Mouse (Mus musculus) hindbrain, embryonic 16.5 days (tissue): ENCODE results near the gene Fibp. TPM values are rescaled to one million over a fixed set of nuclear protein-coding genes. Genes with fewer than 3 reads are reported as not detected.

Source experiments
- ATAC-seq: fragments of 200-750 bp; cut with Nextera tagmentation; 2 replicates; pipeline ENCODE4 v1.8.0; 2017; ENCODE audit warnings: moderate TSS enrichment, moderate library complexity
- H3K27ac ChIP-seq: fragments of 300-500 bp; sonication (generic); 2 replicates; pipeline ENCODE4 v1.5.1; 2014; ENCODE audit warnings: low read depth, mild to moderate bottlenecking, control low read depth, low read length, moderate library complexity
- H3K27me3 ChIP-seq: fragments of 300-500 bp; sonication (generic); replicated peaks from 2 replicates; pipeline ENCODE4 v1.6.1; 2014; ENCODE audit warnings: low read length; ENCODE audit not compliant: control insufficient read depth, insufficient read depth
- H3K36me3 ChIP-seq: fragments of 300-500 bp; sonication (generic); 2 replicates; pipeline ENCODE4 v1.6.1; 2014; ENCODE audit warnings: mild to moderate bottlenecking, low read length, moderate library complexity, mixed read lengths; ENCODE audit not compliant: control insufficient read depth, insufficient read depth
- H3K4me1 ChIP-seq: fragments of 300-500 bp; sonication (generic); 2 replicates; pipeline ENCODE4 v1.6.1; 2014; ENCODE audit warnings: low read depth, low read length; ENCODE audit not compliant: control insufficient read depth, insufficient read depth
- H3K4me2 ChIP-seq: fragments of 300-500 bp; sonication (generic); 2 replicates; pipeline ENCODE4 v1.6.1; 2014; ENCODE audit warnings: mild to moderate bottlenecking, low read length, control low read depth, moderate library complexity
- H3K4me3 ChIP-seq: fragments of 300-500 bp; sonication (generic); 2 replicates; pipeline ENCODE4 v1.5.1; 2014; ENCODE audit warnings: mild to moderate bottlenecking, low read length, control low read depth, moderate library complexity
- H3K9ac ChIP-seq: fragments of 300-500 bp; sonication (generic); 2 replicates; pipeline ENCODE4 v1.6.1; 2014; ENCODE audit warnings: low read depth, mild to moderate bottlenecking, control low read depth, low read length, moderate library complexity
- H3K9me3 ChIP-seq: fragments of 300-500 bp; sonication (generic); 2 replicates; pipeline ENCODE4 v1.6.1; 2014; ENCODE audit warnings: mild to moderate bottlenecking, low read length, moderate library complexity; ENCODE audit not compliant: control insufficient read depth
- WGBS: fragments of 180-500 bp; shearing (Covaris S2); extraction: QIAGEN DNeasy Blood & Tissue Kit; methylation state at CpG from one replicate; pipeline ENCODE4 v1.1.7; 2014; 5-methylcytosine and 5-hydroxymethylcytosine counted together
- polyA plus RNA-seq: library from polyadenylated mRNA; unstranded; fragments of >200 nt; fragmentation: Nextera tagmentation; extraction: Ambion mirVana; gene quantifications from 2 replicates; pipeline ENCODE4 v1.2.1, GENCODE M21; 2015

Gene Fibp
- polyA plus RNA-seq, 1 experiment from 2014 or later: 153 TPM

DNA sequence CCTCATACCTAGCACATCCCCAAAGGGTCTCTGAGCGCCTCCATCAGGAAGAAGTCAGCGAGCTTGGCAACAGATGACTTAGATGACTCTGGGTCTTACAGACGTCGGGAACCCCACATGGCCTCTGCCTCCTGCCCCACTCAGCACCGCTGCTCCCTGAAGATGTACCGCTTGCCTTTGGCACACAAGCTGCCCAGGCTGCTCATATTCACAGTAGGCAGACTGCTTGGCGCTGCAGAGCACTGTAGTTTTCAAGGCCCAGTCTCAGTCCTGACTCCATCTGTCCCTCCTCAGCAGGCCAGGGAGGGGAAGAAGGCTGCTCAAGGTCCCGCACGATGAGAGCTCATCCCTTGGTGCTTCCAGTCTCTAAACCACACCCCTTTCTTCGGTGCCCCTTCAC, 38.1 kb upstream of the Fibp start:
- WGBS: 79% methylated on average over 10 of the region's 10 CpGs
- H3K36me3 ChIP-seq: peaks cover 11% of the 10 kb centered on the region

DNA sequence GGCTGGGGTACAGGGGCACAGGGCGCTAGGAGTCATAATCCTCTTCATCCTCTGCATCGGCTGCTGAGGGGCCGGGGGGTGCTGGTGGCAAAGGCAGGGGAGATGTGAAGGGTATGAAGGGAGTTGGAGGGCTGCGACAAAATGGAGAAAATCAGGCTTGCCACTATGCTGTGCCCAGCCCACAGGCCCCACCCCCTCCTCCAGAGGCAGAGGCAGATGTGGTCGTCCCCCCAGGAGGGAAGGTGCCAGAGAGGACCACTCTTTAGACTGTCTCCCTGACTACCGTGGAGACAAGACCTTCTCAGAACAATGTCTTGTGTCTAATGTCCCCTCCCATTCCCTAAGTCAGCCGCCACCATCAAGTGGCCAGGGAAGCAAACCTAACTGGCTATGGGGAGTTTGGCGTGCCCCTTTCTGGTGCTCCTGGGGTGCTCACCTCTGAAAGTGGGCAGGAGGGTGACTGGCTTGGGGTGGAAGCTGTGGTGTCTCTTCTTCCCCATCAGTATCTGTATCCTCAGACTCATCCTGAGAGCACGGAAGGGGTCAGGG, 37.4 kb upstream of the Fibp start:
- no peaks in the 10 kb centered on the region for H3K27me3 ChIP-seq
- H3K4me2 ChIP-seq: peak overlapping the region; percentile 88
- peaks cover 32% of the 10 kb centered on the region for H3K4me1 ChIP-seq
- no peaks in the 10 kb centered on the region for H3K9me3 ChIP-seq
- ATAC-seq: no peak
- 0 out of 2 replicates have a peak overlapping the region, but pooled peaks have one; percentile 2 for H3K9ac ChIP-seq
- H3K4me3 ChIP-seq: no peak overlapping the region
- 62% methylated on average over 9 of the region's 9 CpGs for WGBS
- no peak overlapping the region for H3K27ac ChIP-seq
- H3K36me3 ChIP-seq: peaks cover 11% of the 10 kb centered on the region

More for the DNA sequence above, 38.1 kb upstream of the Fibp start:
- H3K9me3 ChIP-seq: no peaks in the 10 kb centered on the region
- no peak for ATAC-seq
- H3K27me3 ChIP-seq: no peaks in the 10 kb centered on the region
- H3K4me1 ChIP-seq: peaks cover 32% of the 10 kb centered on the region
- no peak overlapping the region for H3K27ac ChIP-seq
- H3K4me3 ChIP-seq: no peak overlapping the region
- no peak overlapping the region for H3K4me2 ChIP-seq
- no peak overlapping the region for H3K9ac ChIP-seq

DNA sequence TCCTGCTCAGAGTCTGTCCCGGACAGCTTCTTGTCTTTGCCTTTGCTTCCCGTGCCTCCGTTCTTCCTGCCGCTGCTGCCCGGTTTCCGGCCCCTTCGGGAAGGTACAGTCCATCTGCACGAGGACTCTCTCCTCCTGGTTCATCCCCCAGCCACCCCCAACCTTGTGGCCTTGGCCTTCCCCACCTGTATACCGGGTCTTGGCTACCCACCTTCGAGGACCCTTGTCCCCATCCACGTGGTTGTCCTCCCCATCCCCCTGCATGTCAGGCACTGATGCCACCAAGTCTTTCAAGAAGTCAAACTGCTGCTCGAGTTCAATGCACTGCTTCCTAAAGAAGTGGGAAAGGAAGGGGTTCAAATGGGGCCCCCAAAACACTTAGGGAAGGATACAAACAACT, 36.9 kb upstream of the Fibp start:
- Histone ChIP-seq H3K9me3 (no peaks in the 10 kb centered on the region), H3K4me3 (peak overlapping the region; percentile 76), H3K4me2 (peak overlapping the region; percentile 88), H3K36me3 (peaks cover 11% of the 10 kb centered on the region), H3K9ac (peak overlapping the region; percentile 90), H3K4me1 (peaks cover 32% of the 10 kb centered on the region), H3K27ac (peak overlapping the region; percentile 92; the same call in 1 of the 2 replicates), H3K27me3 (no peaks in the 10 kb centered on the region)
- ATAC-seq: no peak
- WGBS: 71% methylated on average over 12 of the region's 12 CpGs

DNA sequence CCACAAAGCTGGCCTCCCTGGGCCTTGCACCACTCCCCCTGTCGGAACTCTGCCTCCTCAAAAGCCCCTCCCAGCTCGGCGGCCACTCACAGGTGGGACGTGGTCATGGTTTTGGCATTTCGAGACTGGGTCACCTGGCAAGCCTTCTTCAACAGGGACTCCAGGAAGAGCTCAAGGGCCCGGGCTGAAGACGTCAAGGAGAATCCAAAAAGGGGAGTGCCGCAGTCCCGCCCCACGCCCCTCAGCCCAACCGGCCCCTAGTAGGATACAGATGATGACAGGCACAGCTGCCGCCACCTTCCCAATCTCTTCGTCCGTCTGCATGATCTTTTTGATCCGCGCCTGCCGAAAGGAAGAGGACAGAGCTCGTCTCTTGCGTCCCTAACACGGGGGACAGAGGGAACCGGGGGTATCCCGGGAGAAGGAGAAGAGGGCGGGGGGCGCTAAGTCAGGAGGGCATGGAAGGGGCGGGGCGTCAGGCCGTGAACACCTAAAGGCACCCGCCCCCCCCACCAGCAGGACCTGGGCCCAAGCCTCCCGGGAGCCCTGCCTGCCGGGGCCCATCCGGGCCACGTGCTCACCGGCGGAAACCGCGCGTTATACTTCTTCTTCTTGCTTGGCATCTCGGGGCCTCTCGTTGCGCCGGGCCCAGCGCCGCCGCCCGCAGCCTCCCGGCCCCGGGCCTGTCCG, 36.2 kb upstream of the Fibp start:
- H3K4me2 ChIP-seq: peak overlapping the region; percentile 88
- H3K9me3 ChIP-seq: no peaks in the 10 kb centered on the region
- peaks cover 11% of the 10 kb centered on the region for H3K36me3 ChIP-seq
- WGBS: 1% methylated on average over 41 of the region's 48 CpGs
- peak overlapping the region; percentile 90 for H3K9ac ChIP-seq
- H3K27me3 ChIP-seq: no peaks in the 10 kb centered on the region
- H3K4me3 ChIP-seq: peak overlapping the region; percentile 76
- ATAC-seq: peak; percentile 62
- H3K4me1 ChIP-seq: peaks cover 32% of the 10 kb centered on the region
- peak overlapping the region; percentile 92 for H3K27ac ChIP-seq

DNA sequence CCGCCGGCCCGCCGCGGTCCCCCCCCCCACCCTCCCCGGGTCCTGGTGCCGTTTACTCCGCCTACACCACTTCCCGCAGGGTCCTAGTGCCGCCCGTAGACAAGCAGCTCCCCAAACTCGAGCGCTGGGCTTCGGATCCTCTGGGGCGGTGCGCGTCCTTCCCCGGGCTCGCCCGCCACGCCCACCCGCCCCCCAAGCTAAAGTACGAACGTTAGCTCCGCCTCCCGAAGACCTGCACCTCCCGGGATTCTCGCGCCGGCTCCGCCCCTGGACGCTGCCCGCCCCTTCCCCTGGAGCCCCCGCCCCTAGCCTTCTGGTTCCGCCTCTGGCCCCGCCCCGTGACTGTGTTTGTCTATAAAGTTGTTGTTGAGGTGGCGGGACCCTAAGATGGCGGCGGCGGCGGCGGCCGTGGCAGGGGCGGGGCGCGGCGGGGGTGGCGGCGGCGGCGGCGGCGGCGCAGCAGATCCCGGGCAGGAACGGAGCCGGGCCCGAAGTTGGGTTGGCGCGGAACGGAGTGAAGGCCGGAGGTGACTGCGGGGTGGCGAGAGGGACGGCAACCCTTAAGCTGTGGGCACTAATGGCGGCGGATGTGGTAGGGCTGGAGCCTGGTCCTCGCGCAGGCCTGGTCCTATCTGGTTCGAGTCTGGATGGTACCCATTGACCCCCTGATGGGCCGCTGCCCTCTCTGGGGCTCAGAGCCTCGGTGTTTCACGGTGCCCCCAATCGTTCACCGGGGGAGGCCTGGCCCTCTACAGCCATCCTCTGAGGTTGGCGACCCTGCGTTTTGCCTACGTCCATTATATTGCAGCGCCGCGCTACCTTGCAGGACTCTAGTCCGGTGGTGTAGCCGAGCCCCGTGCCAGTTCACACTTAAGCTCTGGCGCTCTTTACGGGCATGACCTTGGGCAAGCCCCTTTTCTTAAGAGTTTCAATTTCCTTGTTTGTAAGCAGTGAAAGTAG, 35.4 kb upstream of the Fibp start, which contains the start of the genes Drap1 and AI837181:
Drap1 (minus strand) TSS at position 198 of the 960 bp plus-strand sequence.
AI837181 (plus strand) TSS at position 363 of the 960 bp plus-strand sequence.
- H3K9ac ChIP-seq: peak within 1 kb of the TSS; percentile 92
- peaks cover 35% of the 10 kb centered on the region for H3K4me1 ChIP-seq
- WGBS: under 1% methylated on average over 78 of the region's 87 CpGs

DNA sequence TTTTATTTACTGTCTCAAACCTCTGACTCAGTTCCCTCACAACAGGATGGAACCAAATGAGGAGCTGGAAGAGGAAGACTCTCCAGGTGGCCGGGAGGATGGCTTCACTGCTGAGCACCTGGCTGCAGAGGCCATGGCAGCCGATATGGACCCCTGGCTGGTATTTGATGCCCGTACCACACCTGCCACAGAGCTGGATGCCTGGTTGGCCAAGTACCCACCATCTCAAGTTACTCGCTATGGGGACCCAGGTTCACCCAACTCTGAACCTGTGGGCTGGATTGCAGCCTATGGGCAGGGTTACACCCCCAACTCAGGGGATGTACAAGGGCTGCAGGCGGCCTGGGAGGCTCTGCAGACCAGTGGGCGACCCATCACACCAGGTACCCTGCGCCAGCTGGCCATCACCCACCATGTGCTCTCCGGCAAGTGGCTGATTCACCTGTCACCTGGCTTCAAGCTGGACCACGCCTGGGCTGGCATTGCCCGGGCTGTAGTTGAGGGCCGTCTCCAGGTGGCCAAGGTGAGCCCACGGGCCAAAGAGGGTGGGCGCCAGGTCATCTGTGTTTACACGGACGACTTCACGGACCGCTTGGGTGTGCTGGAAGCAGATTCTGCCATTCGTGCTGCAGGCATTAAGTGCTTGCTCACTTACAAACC, 34.4 kb upstream of the Fibp start:
- ATAC-seq: no peak
- 92% methylated on average over 17 of the region's 18 CpGs for WGBS
- Histone ChIP-seq H3K4me2 (peak overlapping the region; percentile 80), H3K9me3 (no peaks in the 10 kb centered on the region), H3K36me3 (peaks cover 3% of the 10 kb centered on the region; the same call in 1 of the 2 replicates), H3K4me1 (peaks cover 35% of the 10 kb centered on the region), H3K4me3 (peak overlapping the region; percentile 76), H3K27ac (peak overlapping the region; percentile 89), H3K27me3 (no peaks in the 10 kb centered on the region), H3K9ac (peak overlapping the region; percentile 92)

More for the DNA sequence above, 35.4 kb upstream of the Fibp start, which contains the start of the genes Drap1 and AI837181:
- Histone ChIP-seq H3K36me3 (peaks cover 10% of the 10 kb centered on the region), H3K27ac (peak within 1 kb of the TSS; percentile 92), H3K27me3 (no peaks in the 10 kb centered on the region), H3K4me2 (peak within 1 kb of the TSS; percentile 88), H3K9me3 (no peaks in the 10 kb centered on the region), H3K4me3 (peak within 1 kb of the TSS; percentile 76)
- peak; percentile 94 for ATAC-seq

DNA sequence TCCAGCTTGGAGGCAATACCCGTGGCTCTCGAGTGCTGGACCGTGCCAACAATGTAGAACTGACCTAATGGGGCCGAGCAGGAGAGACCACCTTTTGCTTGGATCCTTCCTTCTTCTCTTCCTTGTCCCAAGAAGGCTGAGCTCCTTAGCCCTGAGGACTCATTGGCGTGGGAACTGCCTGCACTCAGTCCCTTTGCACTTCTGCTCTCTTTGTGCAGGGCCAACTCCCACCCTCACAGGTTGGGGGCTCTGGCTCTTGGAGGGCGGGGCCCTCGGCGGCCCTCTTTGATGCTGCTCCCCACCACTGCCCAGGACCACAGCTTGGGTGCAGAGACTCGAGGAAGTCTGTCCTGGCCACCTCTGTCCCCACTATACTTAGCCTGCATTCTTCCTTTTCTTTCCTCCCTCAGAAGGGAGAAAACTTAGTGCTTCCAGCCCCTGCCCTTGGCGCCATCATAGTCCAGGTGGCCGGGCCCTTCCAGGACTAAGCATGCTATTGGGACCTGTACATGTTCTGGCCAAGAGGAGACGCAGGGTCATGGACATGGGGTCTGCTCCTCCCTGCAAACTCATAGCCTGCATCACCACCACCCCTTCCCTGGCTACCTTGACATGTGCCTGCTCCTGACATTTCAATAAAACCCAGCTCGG, 33.6 kb upstream of the Fibp start:
- H3K36me3 ChIP-seq: peaks cover 3% of the 10 kb centered on the region; the same call in 1 of the 2 replicates
- no peaks in the 10 kb centered on the region for H3K9me3 ChIP-seq
- H3K9ac ChIP-seq: 0 out of 2 replicates have a peak overlapping the region, but pooled peaks have one; percentile 10
- WGBS: 92% methylated on average over 13 of the region's 13 CpGs
- H3K27me3 ChIP-seq: no peaks in the 10 kb centered on the region; the same call in 1 of the 2 replicates
- no peak overlapping the region for H3K27ac ChIP-seq
- no peak for ATAC-seq
- no peak overlapping the region for H3K4me3 ChIP-seq
- no peak overlapping the region for H3K4me2 ChIP-seq
- peaks cover 34% of the 10 kb centered on the region for H3K4me1 ChIP-seq

DNA sequence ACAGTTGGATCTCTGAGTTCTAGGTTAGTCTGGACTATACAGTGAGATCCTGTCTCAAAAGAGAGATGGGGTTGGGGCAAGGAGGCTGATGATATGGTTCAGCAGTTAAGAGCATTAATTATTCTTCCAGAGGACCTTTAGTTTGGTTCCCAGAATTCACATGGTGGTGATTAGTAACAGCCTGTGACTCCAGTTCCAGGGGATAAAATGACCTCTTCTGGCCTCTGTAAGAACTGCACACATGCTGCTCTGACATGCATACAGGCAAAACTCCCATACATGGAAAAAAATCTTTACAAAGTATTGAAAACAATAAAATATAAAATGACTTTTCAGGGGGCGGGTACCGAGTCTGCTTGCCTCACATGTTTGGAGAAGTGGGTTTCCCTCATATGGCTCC, 32.3 kb upstream of the Fibp start:
- no peak overlapping the region for H3K4me2 ChIP-seq
- H3K36me3 ChIP-seq: no peaks in the 10 kb centered on the region
- H3K4me1 ChIP-seq: peaks cover 25% of the 10 kb centered on the region
- no peak for ATAC-seq
- no peak overlapping the region for H3K9ac ChIP-seq
- no peak overlapping the region for H3K4me3 ChIP-seq
- no peaks in the 10 kb centered on the region for H3K9me3 ChIP-seq
- 89% methylated on average over 2 of the region's 2 CpGs for WGBS
- no peak overlapping the region for H3K27ac ChIP-seq
- H3K27me3 ChIP-seq: no peaks in the 10 kb centered on the region; the same call in 1 of the 2 replicates
